Mouse (Mus musculus) frontal cortex, postnatal 25 days (tissue): Measurements from ENCODE around the gene Ubr2.
A peak's percentile ranks its signal among the peaks of the same experiment; 100 is the strongest.

Experiments used
- DNase-seq, 2 experiments: peaks; one replicate each; pipeline ENCODE4 v3.0.0; 2022; ENCODE audit warnings: low spot score in 2 of 2

Ubr2 gene

DNA sequence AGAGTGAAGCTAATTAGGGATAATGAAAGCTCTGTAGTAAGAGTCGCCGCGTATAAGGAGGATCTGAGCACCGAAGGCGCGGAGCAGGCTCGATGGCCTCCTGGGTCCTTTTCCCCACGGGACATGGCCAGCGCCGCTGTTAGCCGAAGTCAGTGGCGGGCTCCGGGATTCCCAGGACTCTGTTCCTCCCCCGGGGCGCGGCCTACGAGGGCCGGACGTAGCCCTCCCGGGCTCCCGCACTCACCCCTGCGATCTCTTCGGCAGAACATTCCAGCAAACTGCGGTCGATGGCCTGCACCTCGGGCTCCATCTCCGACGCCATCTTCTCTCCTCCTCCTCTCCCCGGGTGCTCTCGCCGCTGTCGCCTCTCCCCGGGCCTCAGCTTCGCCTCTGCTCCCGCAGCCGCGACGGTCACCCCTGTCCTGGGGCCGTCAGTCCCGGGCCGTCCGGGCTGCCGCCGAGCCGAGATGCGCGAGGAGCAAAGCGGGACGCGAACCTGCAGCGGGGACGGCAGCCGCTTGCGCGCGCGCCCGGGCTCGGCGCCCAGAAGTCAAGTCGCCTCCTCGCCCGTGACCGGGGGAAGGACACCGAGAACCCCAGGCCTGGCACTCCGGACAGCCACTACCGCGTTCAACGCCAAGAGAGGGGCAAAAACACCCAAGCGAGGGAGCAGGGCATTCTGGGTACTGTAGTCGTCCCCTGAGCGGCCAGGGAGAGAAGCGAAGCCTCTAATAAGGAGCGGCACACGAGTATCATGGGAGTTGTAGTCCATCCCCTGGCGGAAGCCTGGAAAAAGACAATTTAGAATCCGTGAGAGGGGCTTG is at the start of gene Ubr2:
Ubr2 (minus strand) TSS at position 659 of the 824 bp plus-strand sequence.
- peak; percentile 74 to 85 for DNase-seq

DNA sequence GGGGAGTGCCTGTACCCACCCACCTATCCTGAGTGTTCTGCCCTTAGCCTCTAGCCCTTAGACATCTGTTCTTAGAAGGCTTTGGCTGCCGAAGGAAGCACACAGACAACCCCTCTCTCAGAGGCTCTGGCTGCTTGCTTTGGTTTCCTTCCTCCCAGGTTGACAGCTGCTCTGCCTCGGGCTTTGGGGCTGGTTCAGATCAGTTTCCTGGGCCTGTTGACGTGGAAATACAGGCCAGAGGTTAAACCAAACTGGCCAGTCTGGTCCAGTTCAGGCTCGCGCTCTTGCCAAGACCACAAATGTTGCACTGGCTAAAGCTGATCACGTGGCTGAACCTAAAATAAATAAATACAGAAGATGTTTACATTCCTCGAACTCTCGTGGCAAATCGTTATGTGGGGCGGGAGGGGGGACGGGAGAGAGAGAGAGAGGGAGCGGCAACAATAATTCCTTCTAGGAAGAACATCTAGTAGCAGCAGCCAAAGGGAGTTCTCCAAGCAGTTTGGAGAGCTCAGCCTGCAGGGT is 49.5 kb upstream of the Ubr2 start:
- no peak for DNase-seq

DNA sequence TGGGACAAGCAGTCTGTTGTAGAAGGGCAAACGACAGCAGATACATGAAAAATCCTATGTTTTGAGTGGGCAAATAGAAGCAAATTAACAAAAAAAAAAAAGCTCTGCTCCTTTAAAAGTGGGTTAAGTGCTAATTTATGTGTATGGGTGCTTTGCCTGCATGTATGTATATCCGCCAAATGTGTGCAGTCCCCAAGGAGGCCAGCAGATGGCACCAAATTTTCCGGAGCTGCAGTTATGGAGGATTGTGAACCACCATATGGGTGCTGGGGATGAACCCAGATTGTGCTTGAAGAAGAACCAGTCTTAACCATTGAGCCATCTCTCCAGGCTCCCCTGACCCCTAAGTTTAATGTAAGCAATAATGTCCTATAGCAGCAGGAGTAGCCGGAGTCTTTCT is 47.6 kb upstream of the Ubr2 start:
- DNase-seq: no peak

DNA sequence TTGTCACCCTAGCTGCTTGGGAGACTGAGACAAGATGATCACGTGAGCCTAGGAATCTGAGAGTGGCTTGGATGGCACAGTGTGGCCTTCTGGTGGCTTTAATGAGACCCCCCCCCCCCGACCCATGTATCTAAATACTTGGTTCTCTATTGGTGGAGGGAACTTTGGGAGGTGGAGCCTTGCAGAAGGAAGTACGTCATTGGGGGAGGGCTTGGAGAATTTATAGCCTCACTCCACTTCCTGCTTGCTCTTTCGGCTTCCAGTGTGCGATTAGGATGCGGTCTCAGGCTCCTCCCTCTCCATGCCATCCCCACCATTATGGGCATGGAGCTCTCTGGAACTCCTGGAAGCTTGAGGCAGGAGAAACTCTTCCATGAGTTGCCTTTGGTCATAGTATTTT is 46.1 kb upstream of the Ubr2 start:
- no peak for DNase-seq

DNA sequence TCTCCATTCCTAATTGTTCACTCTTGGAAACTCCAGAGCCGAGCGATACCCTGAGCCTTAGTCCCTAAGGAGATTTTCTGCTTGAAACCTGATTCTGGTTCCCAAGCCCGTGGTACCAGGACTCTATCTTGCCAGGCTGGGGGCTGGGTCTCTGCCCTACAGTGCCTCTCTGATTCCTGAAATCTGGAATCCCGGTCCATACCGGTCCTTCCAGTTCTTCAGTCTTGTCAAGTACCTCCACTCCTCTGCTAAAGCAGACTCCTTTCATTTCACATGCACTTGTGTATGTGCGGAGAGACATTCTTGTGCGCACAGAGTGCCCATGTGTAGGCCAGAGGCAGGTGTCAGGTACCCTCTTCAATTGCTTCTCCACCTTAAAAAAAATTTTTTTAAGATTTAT is 44.8 kb upstream of the Ubr2 start:
- no peak for DNase-seq

DNA sequence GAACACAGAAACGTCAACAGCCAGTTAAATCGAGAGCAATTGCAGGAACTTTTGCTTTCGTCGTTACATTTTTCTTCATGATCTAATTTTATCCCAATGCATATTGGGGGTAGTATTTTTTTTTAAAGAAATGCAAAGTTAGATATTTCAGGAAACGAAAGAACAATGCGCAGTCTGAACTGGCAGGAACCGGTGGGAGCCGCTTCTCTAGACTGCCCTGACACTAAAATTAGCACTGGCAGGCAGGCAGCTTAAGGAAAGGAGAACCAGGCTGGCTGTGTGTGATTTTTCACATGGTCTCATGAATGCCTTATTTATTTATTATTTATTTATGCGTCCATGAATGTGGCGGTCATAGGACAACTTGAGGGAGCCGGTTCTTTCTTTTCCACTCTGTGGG is 44.3 kb upstream of the Ubr2 start:
- DNase-seq: no peak

DNA sequence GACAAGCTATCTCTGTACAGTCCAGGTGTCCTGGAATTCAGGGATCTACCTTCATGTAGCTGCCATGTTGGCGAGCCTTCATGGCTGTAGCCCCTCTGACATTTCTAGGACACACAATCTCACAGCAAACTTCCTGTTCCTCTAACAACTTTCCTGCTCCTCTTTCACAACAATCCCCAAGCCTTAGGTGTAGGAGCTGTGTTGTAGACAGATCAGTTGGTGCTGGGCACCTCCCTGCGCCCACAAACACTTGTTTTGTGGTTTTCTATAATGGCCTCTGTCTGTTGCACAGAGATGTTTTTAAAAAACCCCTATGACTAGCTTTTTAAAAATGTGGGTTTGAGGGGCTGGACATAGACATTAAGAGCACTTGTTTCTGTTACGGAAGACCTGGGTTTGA is 40.3 kb upstream of the Ubr2 start:
- no peak for DNase-seq

DNA sequence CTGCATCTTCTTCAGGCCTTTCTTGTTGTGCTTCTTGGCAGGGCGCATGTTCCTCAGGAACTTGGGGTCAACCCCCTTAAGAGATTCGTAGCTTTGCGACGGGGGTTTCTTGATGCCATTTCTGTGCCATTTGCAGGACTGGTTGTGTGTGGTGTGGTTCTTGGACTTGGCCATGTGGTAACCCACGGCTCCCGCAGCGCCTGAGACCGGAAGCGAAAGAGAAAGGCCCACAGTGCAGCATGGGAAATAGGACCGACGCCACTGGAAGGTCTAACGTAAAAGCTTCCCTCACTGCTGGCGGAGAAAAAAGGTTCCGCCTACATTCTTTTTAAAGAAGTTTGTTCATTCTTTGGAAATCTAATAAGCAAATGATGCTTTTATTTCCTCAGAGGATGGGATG is 32.5 kb upstream of the Ubr2 start:
- DNase-seq: no peak

DNA sequence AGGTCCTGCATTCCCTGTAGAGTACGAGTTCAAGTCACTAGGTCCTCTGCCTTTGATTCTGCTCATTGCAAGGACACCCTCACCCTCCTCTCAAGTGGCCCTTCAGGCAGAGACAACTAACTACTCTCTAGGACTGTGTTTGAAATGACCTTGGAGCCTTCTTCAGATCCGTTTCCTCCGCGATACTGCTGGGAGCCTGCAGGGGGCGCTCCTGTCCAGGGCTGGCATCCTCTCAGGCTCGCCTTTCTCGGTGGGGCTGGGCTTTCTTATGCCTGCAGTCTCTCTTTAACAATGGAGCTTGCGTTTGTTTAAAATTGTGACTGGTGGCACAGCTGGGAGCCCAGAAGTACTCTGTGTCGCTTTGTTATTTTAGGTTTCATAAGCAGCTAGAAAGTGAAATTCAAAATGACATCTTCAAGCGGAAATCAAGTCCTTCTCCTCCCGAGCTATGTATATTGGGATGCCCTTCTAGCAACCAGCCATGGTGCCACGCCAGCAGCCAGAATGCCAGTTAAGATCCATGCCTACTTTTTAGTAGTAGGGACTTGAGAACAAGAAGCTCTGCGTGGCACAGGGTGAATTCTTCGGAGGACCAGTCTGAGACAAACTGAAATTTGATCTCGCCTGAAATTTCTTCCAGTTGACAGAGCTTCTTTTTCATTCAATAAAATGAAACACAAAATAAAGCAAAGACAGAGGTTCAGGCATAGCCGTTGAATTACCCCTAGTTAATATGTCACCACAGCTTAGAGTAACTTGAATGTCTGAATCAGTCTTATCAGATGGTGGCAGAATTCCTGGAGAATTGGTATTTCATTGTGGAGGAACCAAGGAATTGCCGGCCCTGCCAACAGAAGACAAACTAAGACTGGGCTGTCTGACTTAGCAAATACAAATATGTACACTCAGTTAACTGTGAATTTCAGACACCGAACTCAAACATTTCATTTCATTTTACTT is 28.8 kb upstream of the Ubr2 start:
- DNase-seq: peak; percentile 74 to 90

DNA sequence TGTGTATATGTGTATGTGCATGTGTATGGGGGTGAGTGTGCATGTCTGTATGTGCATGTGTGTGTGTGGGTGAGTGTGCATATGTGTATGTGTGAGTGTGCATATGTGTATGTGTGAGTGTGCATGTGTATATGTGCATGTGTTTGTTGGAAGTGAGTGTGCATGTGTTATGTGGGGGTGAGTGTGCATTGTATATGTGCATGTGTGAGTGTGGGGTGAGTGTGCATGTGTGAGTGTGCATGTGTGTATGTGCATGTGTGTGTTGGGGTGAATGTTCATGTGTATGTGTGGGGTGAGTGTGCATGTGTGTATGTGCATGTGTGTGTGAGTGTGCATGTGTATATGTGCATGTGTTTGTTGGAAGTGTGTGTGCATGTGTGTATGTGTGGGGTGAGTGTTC is 24.2 kb upstream of the Ubr2 start:
- DNase-seq: no peak

DNA sequence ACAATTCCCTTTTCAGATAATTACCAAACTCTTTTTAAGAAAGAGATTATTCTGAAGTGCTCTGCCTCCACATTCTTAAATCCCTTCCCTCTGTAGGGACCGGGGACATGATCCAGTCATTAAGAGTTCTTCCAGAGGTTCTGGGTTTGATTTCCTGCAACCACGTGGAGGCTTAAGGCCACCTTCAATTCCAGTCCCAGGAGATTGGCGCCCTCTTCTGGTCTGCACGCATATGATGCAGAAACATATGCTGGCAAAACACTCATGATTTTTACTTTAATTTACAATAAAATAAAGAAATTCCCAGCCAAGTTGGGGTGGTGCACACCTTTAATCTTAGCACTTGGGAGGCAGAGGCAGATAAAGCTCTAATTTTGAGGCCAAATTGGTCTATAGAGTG is 23.3 kb upstream of the Ubr2 start:
- peak in 1 of 2 experiments; percentile 24 for DNase-seq

DNA sequence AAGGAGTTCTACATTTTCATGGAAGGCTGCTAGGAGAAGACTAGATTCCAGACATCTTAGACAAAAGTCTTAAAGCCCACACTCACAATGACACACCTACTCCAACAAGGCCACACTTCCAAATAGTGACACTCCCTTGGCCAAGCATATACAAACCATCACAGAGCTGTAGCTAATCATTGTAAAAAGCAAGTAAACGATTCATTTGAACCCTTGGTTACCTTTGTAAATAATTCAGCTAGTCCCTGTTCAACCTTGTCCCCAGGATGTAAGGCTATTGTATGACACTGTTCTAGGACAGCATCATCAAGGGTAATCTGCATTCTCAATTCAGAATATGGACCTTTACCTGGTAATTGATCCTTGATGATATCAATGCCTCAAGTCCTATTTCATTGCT is 14.4 kb upstream of the Ubr2 start:
- DNase-seq: no peak

DNA sequence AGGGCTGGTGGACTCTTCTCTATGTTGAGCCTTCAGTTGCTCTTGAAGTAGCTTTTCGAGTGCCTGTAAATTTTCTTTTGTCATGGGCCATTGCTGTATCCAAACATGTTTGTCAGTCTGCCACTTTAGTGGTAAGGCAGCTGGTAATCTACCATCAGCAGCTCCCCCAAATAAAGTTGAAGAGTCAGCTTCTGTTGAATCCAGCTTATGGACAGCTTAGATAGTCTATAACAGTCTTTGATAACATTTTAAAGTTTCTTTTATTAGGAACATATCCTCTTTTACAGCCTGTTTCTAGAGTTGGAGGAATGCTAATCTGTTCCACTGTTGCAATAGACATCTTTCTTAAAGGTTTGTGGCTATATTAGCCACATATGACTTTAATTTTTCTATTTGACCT is 13.0 kb upstream of the Ubr2 start:
- no peak for DNase-seq

DNA sequence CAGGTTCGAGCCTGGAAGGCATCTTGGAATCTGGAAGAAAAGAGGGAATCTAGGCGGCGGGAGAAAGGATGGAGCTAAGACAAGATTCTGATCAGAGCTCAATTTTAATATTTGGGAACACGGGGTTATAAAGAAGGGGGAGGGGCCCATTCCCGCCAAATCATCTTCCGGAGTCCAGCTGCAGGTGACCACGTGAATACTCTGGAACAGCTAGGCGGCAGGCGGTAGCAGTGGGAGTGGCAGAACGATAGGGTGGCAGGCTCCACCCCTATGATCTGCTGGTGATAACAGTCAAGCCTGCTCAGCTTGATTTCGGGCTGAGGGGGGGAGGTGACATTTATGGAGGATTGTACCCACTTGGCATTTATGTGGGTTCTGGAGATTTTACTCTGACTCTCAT is 2.5 kb upstream of the Ubr2 start:
- DNase-seq: no peak

DNA sequence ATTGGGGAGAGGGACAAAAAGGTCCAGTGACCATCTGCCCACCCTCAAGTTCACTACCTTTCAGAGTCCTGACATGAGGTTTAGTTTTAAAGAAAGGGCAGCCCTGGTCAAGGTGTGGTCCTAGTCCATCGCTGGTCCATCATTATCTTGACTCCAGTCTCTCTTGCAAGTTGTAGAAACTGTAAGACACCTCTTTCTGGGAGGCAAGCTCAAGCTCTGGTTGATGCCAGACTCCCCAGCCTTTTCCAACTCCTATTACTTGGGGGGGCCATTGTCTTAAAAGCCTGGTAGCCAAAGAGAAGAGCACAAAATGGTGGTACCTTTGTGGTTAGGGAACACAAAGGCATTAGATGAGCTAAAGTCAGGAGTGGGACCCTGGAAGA is 1.3 kb upstream of the Ubr2 start:
- no peak for DNase-seq

DNA sequence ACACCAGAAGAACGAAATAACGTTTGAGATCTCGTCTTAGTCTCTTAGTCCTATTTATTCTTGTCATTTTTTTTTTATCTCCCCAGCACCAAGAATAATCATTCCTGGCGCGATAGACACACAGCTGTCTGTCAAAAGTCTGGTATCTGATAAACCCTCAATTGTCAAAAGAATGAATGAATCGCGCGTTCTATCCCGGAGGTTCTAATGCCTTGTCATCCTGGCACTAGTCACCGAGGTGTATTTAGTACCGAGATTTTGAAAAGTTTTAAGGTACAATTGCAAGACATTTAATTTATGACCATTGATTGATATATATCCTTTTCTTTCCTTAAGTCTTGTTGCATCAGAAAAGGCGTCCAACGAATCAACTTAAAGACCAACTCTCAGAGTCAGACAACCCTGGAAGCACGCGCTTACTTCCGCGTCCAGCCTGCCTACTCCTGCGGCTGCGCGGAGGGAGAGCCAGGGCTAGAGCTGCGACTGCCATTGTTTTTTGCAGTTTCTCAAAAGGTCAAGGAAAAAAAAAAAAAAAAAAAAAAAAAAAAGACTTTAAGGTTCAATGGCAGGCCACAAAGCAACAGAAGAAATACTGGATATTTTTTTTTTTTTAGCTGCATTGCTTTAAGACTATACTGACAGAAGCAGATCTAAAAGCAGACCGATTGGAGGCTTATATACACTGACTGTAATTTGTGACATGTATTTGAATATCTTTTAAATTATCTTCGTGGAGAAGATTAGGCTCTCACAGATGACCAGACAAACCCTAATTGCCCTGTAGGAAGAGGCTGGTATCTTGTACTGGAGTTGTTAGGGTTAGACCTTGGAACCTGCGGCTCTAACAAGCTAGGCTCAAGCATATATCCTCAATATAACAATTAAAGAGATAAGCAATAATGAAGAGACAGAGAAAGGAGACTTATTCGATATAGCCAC is 635 bp upstream of the Ubr2 start:
- peak; percentile 28 to 33 for DNase-seq

DNA sequence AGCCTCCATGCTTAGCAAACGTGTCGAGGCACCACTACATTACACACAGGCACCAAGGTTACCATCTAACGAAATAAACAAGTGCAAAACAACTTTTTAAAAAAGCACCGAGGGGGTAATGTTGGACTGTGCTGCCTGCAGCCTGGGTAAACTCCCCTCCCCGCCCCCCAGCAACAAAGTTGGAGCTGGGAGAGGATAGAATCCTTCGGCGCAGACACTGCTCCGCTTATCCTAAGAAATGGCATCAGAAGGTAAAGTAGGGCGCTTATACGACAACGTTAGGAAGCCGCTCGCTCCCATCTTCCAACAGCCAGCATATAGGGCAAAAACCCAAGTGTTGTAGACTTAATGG is 834 bp downstream of the Ubr2 start:
- DNase-seq: no peak

DNA sequence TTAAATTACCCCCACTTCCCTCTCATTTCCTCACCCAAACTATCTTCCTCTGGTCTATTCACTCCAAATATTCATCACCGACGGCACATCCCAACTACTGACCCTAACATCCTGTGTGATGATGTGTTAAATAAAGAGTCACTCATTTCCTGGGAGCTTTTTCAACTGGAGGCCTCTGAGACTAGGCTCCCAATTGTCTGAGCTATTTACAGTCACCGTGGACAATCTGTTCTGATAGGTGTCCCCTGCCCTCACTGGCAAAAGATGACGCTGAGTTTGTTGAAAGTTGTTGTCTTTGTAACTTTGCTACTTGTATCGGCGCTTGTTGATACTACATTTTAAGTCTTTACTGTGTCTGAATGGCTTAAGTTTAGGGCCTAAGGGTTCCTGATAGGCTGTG is 1.3 kb downstream of the Ubr2 start:
- DNase-seq: no peak

DNA sequence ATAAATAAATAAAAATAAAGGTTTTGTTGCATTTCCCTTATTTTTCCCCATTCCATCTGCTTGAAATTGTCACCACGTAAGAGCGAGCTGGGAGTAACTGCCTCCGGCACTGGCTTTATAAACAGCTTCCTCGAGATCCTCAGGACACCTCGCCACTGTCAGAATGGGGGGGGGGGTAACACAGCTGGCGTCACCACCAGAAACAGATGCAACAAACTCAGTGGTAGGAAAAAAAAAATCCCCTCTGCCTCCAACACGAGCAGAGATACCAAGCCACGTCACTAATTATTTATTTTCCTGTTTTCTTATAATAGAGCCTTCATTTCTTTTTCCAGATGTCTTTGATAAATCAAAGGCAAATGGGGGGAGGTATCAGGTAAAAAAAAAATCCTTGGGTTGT is 1.9 kb downstream of the Ubr2 start:
- DNase-seq: no peak

DNA sequence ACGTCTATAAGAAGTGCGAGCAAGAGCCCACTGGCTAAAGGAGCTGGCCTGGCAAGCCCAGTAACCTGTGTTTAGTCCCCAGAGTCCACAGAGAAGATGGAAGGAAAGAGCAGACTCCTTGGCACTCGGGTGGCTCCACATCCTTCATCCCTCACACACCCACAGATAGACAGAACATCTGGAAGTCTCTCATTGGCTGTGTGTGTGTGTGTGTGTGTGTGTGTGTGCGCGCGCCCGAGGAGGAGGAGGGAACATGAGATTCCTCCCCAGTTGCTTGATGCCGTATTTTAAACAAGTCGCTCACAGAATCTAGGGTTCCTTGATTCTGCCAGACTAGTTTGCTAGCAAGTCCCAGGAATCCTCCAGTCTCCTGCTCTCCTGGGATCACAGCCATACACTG is 3.6 kb downstream of the Ubr2 start:
- DNase-seq: no peak

DNA sequence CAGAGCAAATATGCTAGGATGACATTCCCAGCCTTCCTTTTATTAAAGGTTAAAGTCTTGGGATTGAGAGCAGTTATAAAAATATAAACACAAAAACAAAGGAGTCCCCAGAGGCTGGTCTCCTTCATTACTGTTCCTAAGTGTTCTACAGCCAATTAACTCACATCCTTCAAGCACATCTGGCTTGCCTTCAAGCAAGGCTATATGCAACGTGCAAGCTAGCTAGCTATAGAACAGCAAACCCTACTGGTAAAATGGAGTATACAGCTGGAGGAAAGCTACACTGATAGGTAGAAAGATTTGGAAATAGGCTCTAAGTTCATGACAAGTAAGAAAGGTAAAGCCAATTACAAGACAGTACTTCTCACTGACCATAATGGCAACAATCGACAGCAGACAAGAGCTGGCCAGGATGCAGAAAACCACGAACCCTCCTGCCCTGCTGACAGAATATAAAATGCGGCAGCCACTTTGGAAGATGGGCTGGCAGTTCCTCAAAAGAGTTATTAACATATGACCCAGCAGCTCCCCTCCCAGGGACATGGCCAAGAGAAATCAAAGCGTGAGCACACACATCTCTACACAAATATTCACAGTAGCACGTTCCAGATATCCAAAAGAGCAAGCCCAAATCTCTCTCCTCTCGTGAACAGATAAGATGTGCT is 4.5 kb downstream of the Ubr2 start:
- no peak for DNase-seq
